Mouse (Mus musculus) kidney, adult 2 months (tissue): Measurements from ENCODE around the gene Afdn.

ENCODE experiments used
- CTCF ChIP-seq: fragments of 200-500 bp; conservative IDR thresholded peaks from 2 replicates; pipeline ENCODE4 v1.5.1; 2011; ENCODE audit warnings: low read depth, mild to moderate bottlenecking, control low read depth, low read length, moderate library complexity, mixed read lengths; ENCODE audit not compliant: insufficient read depth, insufficient read length
- POLR2A ChIP-seq: fragments of 200-500 bp; IDR thresholded peaks from one replicate; pipeline ENCODE4 v1.6.1; 2011; ENCODE audit warnings: low read depth, low read length, control low read depth

DNA sequence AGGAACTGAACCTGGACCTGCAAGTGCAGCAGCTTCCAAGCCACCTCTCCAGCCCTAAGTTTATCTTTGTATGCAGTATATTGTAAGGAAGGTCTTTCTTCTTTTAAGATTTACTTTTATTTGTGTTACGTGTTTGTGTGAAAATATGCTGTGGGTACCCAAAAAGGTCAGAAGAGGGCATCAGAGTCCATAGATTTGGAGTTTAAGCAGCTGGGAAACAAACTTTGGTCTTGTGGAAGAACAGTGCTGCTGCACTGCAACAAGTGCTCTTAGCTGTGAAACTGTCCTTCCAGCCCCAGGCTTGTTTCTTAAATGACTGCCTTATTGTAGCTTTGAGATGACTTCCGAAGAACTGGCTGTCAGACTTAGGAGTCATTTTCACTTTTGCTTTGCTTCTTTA, 89.8 kb downstream of the Afdn start:
- TF ChIP-seq CTCF (no peak), POLR2A (no peak)
